Mouse (Mus musculus) thymus, adult 2 months (tissue): Measurements from ENCODE around the gene Tcerg1l.

Source experiments
- CTCF ChIP-seq: fragments of 200-500 bp; IDR thresholded peaks from 2 replicates; pipeline ENCODE4 v1.5.1; 2012; ENCODE audit warnings: mild to moderate bottlenecking, control low read depth, low read length, moderate library complexity, borderline replicate concordance; ENCODE audit not compliant: control insufficient read depth, poor library complexity, insufficient read depth; ENCODE audit errors: extremely low read depth
- POLR2A ChIP-seq: fragments of 200-500 bp; IDR thresholded peaks from 2 replicates; pipeline ENCODE4 v1.6.1; 2012; ENCODE audit warnings: mild to moderate bottlenecking, low read length, control low read depth, moderate library complexity; ENCODE audit not compliant: control insufficient read depth, poor library complexity, insufficient read depth; ENCODE audit errors: extremely low read depth

DNA sequence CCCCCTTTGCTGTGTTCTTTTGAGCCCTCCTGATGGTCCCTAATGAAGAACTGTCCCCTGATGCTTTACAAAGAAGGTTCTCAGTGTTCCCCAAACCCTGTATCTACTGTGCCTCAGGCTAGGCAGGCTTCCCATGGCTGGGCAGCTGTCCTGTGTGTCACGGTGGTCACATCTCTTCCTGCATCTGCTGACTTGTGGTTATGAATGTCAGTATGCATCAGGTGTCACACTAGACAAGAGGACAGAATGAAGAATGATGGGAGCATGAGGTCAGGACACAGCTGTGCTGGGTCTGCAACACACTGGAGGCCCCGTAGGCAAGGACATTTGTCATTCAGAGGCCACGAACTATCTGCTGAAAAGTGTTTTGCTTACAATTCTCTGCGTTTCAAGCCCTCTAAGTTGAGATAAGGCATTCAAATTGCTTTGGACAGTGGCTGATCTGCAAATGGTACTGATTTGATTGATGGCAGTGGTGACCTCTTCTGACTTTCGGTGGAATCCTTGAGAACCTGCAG is 159.8 kb downstream of the Tcerg1l start:
- no peak for TF ChIP-seq CTCF
- no peak for TF ChIP-seq POLR2A
